Comparison of ENCODE assay signal across 21 mouse cellular contexts in the genomic region with DNA sequence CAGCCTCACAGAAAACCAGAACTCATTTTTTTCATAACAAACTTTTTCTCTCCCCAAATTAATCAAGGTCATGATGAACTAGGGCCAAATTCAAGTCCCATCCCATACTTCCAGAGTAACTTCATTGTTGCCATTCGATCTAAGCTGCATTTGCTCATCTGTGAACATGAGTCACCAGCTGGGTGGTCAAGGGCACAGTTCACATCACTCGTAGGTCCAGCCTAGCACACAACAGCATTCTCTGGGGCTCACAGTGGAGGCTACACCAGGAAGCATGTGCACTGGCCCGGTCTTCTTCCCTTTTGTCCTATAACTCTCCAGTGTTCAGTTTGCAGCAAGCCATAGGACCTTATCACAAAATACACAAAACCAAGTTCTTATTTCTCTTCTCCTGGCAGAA.
"Had no signal": no experiment of that assay in that cellular context is flagged by ENCODE, and none has a peak within 500 bp of the region (broad histone marks: within the 10 kb centered on the region; RNA-seq: fewer than 3 reads in every experiment).

No protein-coding gene starts in this region.

- H3K27me3 ChIP-seq: limb, embryonic 12.5 days; limb, embryonic 15.5 days; midbrain, embryonic 12.5 days; midbrain, embryonic 15.5 days; neural tube, embryonic 12.5 days; neural tube, embryonic 15.5 days had no signal

- DNase-seq: kidney, adult 9 months; kidney, postnatal 14 days; kidney, postnatal 4 days; left cerebral cortex, postnatal 4 days; liver, postnatal 0 days; lung, embryonic 14.5 days; right cerebral cortex, adult 18-20 months; right cerebral cortex, postnatal 14 days; right cerebral cortex, postnatal 4 days; thymus, postnatal 36 days had no signal

- H3K9me3 ChIP-seq: limb, embryonic 12.5 days; limb, embryonic 15.5 days; midbrain, embryonic 12.5 days; midbrain, embryonic 15.5 days; neural tube, embryonic 12.5 days; neural tube, embryonic 15.5 days had no signal

- H3K4me3 ChIP-seq: limb, embryonic 12.5 days; limb, embryonic 15.5 days; midbrain, embryonic 12.5 days; midbrain, embryonic 15.5 days; neural tube, embryonic 12.5 days; neural tube, embryonic 15.5 days had no signal

- H3K27ac ChIP-seq: limb, embryonic 12.5 days; limb, embryonic 15.5 days; liver, embryonic 14.5 days; macrophage; midbrain, embryonic 12.5 days; midbrain, embryonic 15.5 days; neural tube, embryonic 12.5 days; neural tube, embryonic 15.5 days; stomach, postnatal 0 days had no signal

- H3K36me3 ChIP-seq: limb, embryonic 12.5 days; limb, embryonic 15.5 days; midbrain, embryonic 12.5 days; midbrain, embryonic 15.5 days; neural tube, embryonic 12.5 days; neural tube, embryonic 15.5 days had no signal

- H3K9ac ChIP-seq: limb, embryonic 12.5 days; limb, embryonic 15.5 days; liver, embryonic 14.5 days; liver, postnatal 0 days; lung, embryonic 14.5 days; midbrain, embryonic 12.5 days; midbrain, embryonic 15.5 days; neural tube, embryonic 12.5 days; neural tube, embryonic 15.5 days had no signal

- H3K4me1 ChIP-seq: limb, embryonic 12.5 days; midbrain, embryonic 12.5 days; midbrain, embryonic 15.5 days; neural tube, embryonic 12.5 days; neural tube, embryonic 15.5 days had no signal

- H3K4me2 ChIP-seq: limb, embryonic 12.5 days; limb, embryonic 15.5 days; liver, embryonic 11.5 days; lung, embryonic 14.5 days; midbrain, embryonic 12.5 days; midbrain, embryonic 15.5 days; neural tube, embryonic 12.5 days; neural tube, embryonic 15.5 days had no signal

- ATAC-seq: liver, postnatal 0 days; lung, postnatal 0 days; midbrain, embryonic 15.5 days had no signal
